Mouse (Mus musculus): ENCODE measurements around the gene Islr. TPM values are rescaled to one million over a fixed set of nuclear protein-coding genes. Genes with fewer than 3 reads are reported as not detected.

Gene Islr
- total and polyA plus RNA-seq, 3 experiments, result not detected

GRCm38 (mm10) chr9:58115297-58115925 lies 88.7 kb downstream of the Islr start:
- Histone ChIP-seq H3K4me1 (ENCODE audit: control insufficient read depth in 1 of 2, insufficient read depth in 2 of 2, low read length in 2 of 2) (no peaks in the 10 kb centered on the region), H3K36me3 (ENCODE audit: control insufficient read depth in 1 of 2, insufficient read depth in 2 of 2, low read length in 2 of 2) (no peaks in the 10 kb centered on the region), H3K27ac (ENCODE audit: control insufficient read depth, low read depth, low read length) (no peak overlapping the region), H3K27me3 (ENCODE audit: control insufficient read depth in 1 of 2, insufficient read depth in 2 of 2, low read length in 2 of 2) (peaks cover 6 to 9% of the 10 kb centered on the region in 2 experiments; a peak in 3 of 4 replicates), H3K79me2 (ENCODE audit: control insufficient read depth, insufficient read depth, low read length, poor library complexity) (no peaks in the 10 kb centered on the region), H3K4me3 (ENCODE audit: control insufficient read depth in 1 of 2, insufficient read depth in 1 of 2, low read depth in 2 of 2, low read length in 2 of 2) (no peak overlapping the region), H3K9me3 (replicated peaks; ENCODE audit: insufficient read depth, low read length) (no peaks in the 10 kb centered on the region), H3K9ac (ENCODE audit: control insufficient read depth, low read depth, low read length, poor library complexity, severe bottlenecking) (no peak overlapping the region)
- no peak for DNase-seq (ENCODE audit: low read depth, low spot score)
- TF ChIP-seq E2F4 (IDR thresholded peaks at IDR 0.05; ENCODE audit: borderline replicate concordance, low read depth, low read length) (no peak), JUND (IDR thresholded peaks at IDR 0.05; ENCODE audit: low read depth, low read length) (no peak), POLR2A (IDR thresholded peaks at IDR 0.05; ENCODE audit: control insufficient read depth in 1 of 2, insufficient read depth in 1 of 2, low read depth in 1 of 2, low read length in 2 of 2, poor library complexity in 1 of 2) (no peak), USF1 (IDR thresholded peaks at IDR 0.05; ENCODE audit: low read depth, low read length) (no peak), MAX (IDR thresholded peaks at IDR 0.05; ENCODE audit: low read length) (no peak), MYB (IDR thresholded peaks at IDR 0.05; ENCODE audit: low read depth, low read length) (no peak), NELFE (IDR thresholded peaks at IDR 0.05; ENCODE audit: low read depth, low read length) (no peak), EP300 (IDR thresholded peaks at IDR 0.05; ENCODE audit: low read depth in 1 of 2, low read length in 2 of 2) (no peak), SIN3A (IDR thresholded peaks at IDR 0.05; ENCODE audit: low read length) (no peak), MAZ (IDR thresholded peaks at IDR 0.05; ENCODE audit: low read depth, low read length) (no peak), ZC3H11A (IDR thresholded peaks at IDR 0.05; ENCODE audit: low read depth, low read length) (no peak), MEF2A (IDR thresholded peaks at IDR 0.05; ENCODE audit: extremely low read depth, insufficient replicate concordance, low read depth, low read length, poor library complexity, severe bottlenecking) (no peak), NRF1 (IDR thresholded peaks at IDR 0.05; ENCODE audit: insufficient read depth, low read depth, low read length, poor library complexity, severe bottlenecking) (no peak), BHLHE40 (IDR thresholded peaks at IDR 0.05; ENCODE audit: borderline replicate concordance, low read depth, low read length) (no peak), CHD1 (IDR thresholded peaks at IDR 0.05; ENCODE audit: low read depth, low read length) (no peak), RCOR1 (IDR thresholded peaks at IDR 0.05; ENCODE audit: low read depth, low read length) (no peak), POLR2AphosphoS2 (IDR thresholded peaks at IDR 0.05; ENCODE audit: low read length) (no peak), KAT2A (conservative IDR thresholded peaks at IDR 0.05; ENCODE audit: low read depth, low read length) (no peak)

GRCm38 (mm10) chr9:58114019-58114418 lies 90.1 kb downstream of the Islr start:
- no peak for DNase-seq (ENCODE audit: low read depth, low spot score)

More at GRCm38 (mm10) chr9:58114019-58114418, 90.1 kb downstream of the Islr start:
- H3K36me3 ChIP-seq (ENCODE audit: control insufficient read depth in 1 of 2, insufficient read depth in 2 of 2, low read length in 2 of 2), result no peaks in the 10 kb centered on the region
- H3K4me1 ChIP-seq (ENCODE audit: control insufficient read depth in 1 of 2, insufficient read depth in 2 of 2, low read length in 2 of 2), result no peaks in the 10 kb centered on the region
- H3K9me3 ChIP-seq (replicated peaks; ENCODE audit: insufficient read depth, low read length), result no peaks in the 10 kb centered on the region
- H3K4me3 ChIP-seq (ENCODE audit: control insufficient read depth in 1 of 2, insufficient read depth in 1 of 2, low read depth in 2 of 2, low read length in 2 of 2), result no peak overlapping the region
- H3K27me3 ChIP-seq (ENCODE audit: control insufficient read depth in 1 of 2, insufficient read depth in 2 of 2, low read length in 2 of 2), result peaks cover 3 to 7% of the 10 kb centered on the region in 2 experiments; a peak in 3 of 4 replicates
- H3K27ac ChIP-seq (ENCODE audit: control insufficient read depth, low read depth, low read length), result no peak overlapping the region
- H3K79me2 ChIP-seq (ENCODE audit: control insufficient read depth, insufficient read depth, low read length, poor library complexity), result no peaks in the 10 kb centered on the region
- TF ChIP-seq MYC (IDR thresholded peaks at IDR 0.05; ENCODE audit: low read depth, low read length) (no peak), NELFE (IDR thresholded peaks at IDR 0.05; ENCODE audit: low read depth, low read length) (no peak), ETS1 (IDR thresholded peaks at IDR 0.05; ENCODE audit: low read depth, low read length) (no peak), SMC3 (IDR thresholded peaks at IDR 0.05; ENCODE audit: low read depth, low read length) (no peak)
- no peak overlapping the region for H3K9ac ChIP-seq (ENCODE audit: control insufficient read depth, low read depth, low read length, poor library complexity, severe bottlenecking)

Measured in MEL (cell line).